Mouse (Mus musculus) adrenal gland, adult 8-10 months (tissue): ENCODE data around the gene Btnl2. TPM values are rescaled to one million over a fixed set of nuclear protein-coding genes. Genes with fewer than 3 reads are reported as not detected.

Experiments used
- DNase-seq: peaks from one replicate; pipeline ENCODE4 v3.0.0; 2022
- total RNA-seq, 4 experiments: library from RNA; stranded (reverse); gene quantifications; 2 replicates each; pipeline ENCODE4 v1.2.4; 2022

Btnl2 gene
- total RNA-seq, 4 experiments from 2014 or later: 0.40 to 0.90 (median 0.57) TPM

DNA sequence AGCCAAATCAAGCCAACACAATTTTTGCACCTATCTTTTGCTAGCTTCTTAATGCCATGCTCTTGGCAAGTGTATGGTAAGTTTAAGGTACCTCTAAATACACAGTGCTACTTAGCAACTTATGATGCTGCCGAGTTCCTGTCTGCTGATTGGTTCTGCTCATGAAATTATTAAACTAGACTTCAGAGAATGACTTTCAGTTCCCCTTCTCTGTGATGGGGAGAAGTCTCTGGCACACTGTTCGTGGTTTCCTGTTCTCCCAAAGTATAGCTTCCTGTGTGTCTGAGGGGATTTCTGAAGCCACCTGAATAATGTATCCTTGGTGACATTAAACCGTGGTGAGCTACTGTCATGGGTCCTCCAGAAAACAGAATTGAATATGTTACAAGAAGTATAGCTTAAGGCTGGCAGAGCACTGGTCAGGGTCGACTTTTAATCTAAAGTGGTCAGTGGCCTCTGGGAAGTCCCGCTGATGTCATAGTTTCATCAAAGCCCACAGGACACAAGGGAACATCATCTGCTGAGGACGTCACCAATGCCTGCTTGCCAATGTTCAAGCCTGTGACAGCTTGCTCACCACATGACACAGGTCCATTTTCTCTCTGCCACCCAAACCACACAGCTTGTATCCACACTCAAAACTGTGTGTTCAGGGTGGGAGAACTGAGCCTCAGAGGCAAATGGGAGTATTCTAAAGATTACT, 6.9 kb upstream of the Btnl2 start:
- peak; percentile 15 for DNase-seq

DNA sequence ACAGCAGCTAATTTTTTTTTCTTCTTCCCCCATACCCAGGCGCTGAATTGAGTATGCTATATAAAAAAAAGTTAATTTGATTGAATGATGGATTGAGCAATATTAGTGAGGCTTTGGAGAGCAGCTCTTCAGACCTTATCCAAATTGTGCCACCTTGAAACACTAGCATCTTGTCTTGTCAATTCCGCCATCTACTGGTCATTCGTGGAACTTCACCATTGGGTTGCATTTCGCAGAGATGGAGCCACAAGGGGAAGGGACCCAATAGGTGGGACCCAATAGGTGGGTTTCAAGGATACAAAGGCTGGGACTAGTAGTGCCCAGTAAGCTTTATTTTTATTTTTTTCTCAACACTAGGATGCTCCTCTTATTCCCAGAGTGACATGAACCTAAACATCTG, 5.2 kb upstream of the Btnl2 start:
- peak; percentile 30 for DNase-seq

DNA sequence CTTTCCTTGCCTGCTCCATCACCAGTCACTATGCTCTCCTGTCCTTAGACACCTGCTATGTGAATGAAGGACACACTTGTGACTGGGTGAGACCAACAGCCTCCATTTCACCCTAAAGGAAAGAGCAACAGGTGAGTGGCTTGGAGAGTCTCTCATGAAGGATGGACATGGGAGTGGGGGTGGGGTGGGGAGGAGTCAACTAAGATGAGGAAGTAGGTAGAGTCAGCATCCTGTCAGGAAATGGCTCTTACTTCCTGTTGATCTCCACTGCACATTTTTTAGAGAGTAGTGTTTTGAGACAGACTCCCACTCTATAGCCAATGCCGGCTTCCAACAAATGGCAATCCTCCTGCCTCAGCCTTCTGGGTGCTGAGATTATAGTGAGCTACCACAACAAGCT, 318 bp downstream of the Btnl2 start:
- no peak for DNase-seq

DNA sequence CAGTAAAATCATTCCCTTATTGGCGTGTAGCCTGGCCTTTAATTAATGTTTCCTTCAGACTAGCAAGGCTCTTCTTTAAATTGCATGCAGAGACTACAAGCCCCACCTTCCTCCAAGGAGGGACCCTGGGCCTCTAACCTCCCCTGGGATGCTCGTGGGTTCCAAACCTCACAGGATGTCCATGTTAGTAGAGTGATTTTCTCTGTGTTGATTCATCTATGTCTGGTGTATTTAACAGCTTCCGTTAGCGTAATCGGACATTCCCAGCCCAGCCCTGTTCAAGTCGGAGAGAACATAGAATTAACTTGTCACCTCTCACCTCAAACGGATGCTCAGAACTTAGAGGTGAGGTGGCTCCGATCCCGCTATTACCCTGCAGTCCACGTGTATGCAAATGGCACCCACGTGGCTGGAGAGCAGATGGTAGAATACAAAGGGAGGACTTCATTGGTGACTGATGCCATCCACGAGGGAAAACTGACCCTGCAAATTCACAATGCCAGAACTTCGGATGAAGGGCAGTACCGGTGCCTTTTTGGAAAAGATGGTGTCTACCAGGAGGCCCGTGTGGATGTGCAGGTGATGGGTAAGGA, 8.4 kb downstream of the Btnl2 start:
- DNase-seq: no peak

- DNase-seq: no peak
These were observed 9.2 kb downstream of the Btnl2 start for GRCm38 (mm10) chr17:34363676-34364310.

GRCm38 (mm10) chr17:34365031-34365430, 10.4 kb downstream of the Btnl2 start:
- DNase-seq: no peak

DNA sequence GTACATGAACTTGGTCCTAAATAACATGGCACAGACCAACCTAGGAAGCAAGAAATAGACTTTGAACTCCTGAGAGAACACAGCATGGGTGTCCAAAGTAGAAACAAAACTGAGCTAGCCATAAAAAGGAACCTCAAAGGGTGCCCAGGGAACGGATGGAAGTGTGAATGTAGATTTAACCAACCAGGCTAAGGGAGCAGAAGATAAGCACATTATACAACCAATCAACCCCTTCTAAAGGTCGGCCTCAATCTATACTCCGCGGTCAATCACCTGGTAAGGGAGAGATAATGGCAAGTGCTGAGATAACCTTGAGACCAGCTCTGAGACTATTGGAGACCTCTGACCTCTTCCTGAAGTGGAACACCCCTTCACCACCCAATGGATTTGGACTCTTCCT, 15.9 kb downstream of the Btnl2 start:
- DNase-seq: no peak

- no peak for DNase-seq
These were observed 18.6 kb downstream of the Btnl2 start for GRCm38 (mm10) chr17:34373055-34373709.

DNA sequence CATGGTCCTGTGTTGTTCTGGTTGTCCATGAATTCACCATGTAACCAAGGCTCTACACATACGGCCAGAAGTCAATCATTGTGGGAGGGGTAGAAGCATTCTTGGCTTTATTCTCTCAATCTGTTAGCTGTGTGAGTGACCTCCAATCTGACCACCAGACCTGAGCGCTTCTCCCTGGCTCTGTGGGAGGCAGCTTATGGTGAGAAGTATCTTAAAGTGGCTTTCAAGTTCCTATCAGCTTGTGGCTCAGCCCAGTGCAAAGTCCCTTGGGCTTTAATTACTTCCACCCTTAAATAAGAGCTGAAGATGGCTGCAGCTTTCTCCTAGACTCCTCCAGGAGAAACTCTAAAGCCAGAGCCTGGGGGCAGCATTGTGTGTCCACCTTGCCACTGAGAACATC, 22.2 kb downstream of the Btnl2 start, which contains the start of gene Btnl1:
Gene Btnl1, plus strand, starts transcription at position 286 of the 400 bp plus-strand sequence.
- DNase-seq: no peak

GRCm38 (mm10) chr17:34377450-34378209, 23.0 kb downstream of the Btnl2 start:
- no peak for DNase-seq

- DNase-seq: no peak
These were observed 24.1 kb downstream of the Btnl2 start for GRCm38 (mm10) chr17:34378716-34379115.

GRCm38 (mm10) chr17:34379451-34379850, 24.8 kb downstream of the Btnl2 start:
- DNase-seq: no peak

DNA sequence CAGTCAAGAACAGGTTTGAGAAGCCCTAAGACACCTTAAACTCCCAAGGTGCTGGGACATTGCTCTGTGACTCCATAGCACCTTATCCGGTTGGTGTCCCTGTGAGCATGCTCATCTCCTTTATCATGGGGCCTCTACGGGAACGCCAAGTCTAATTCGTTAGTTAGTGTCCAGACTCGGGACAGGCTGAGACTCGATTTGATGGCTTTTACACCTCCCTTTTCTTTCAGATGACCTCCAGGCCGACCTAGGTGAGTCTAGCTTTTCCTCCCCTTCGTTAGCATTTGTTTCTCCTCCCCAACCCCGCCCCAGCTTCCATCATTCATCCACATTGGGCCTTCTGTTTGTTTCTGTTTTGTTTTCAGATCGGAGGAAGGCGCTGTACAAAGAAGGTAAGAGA, 27.3 kb downstream of the Btnl2 start:
- no peak for DNase-seq

DNA sequence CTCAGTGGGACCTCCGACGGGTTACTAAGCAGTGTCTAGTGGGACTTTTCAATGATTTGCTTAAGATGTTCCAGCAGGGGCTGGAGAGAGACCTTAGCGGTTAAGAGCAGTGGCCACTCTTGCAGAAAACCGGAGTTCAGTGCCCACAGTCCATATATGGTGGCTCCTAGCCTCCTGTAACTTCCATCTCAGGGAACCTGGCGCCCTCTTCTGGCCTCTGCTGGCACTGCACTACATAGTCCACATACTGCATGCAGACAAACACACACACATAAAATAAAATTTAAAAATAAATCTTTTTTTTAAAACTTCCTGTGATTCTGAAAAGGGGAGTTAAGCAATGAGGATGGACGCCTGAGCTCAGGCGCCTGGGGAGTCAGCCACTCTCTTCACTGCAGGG, 28.6 kb downstream of the Btnl2 start:
- no peak for DNase-seq

- no peak for DNase-seq
These were observed 30.1 kb downstream of the Btnl2 start for GRCm38 (mm10) chr17:34384699-34385098.

DNA sequence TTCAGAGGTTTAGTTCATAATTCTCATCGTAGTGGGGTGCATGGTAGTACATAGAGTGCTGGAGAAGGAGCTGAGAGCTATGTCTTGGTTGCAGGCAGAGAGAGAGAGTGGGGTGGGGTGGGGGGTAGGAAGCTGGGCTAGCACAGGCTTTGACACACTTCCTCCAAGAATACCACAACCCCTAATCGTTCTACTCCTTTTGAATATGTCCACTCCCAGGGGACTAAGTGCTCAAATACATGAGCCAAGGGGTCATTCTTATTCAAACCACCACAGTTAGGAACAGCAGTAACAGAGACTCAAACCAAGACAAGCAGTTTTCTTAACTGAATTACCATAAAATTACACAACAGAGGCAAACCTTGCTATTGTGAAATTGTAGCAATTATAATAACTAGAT, 32.0 kb downstream of the Btnl2 start:
- DNase-seq: no peak

DNA sequence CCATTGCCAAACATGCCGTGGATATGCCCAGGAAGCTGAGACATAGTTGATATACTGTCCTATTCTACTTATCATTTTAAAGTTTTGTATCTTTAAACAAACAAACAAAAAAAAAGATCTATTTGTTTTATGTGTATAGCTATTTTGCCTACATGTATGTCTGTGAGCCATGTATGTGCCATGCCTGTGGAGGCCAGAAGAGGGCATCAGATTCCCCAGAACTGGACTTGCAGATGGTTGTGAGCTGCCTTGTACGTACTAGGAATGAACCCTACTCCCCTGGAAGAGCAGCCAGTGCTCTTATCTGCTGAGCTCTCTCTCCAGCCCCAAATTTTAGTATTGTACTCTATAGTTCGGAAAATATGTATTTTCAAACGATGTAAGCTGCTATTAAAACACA, 33.9 kb downstream of the Btnl2 start:
- peak; percentile 18 for DNase-seq

- DNase-seq: no peak
These were observed 36.9 kb downstream of the Btnl2 start for GRCm38 (mm10) chr17:34391507-34391906.

DNA sequence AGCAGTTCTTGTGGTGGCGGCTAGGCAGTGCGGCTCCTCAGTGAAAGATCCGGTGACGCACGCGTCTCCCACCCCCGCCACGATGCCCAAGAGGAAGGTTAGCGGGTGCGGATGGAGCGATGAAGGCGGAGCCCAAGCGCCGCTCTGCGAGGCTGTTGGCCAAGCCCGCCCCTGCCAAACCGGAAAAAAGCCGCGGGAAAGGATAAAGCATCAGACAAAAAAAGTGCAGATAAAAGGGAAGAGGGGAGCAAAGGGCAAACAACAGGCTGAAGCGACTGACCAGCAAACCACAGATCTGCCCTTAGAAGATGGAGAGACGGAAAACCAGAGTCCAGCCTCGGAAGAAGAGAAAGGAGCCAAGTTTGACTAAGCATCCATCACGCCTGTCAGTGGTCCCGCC, 37.7 kb downstream of the Btnl2 start:
- peak; percentile 24 for DNase-seq

DNA sequence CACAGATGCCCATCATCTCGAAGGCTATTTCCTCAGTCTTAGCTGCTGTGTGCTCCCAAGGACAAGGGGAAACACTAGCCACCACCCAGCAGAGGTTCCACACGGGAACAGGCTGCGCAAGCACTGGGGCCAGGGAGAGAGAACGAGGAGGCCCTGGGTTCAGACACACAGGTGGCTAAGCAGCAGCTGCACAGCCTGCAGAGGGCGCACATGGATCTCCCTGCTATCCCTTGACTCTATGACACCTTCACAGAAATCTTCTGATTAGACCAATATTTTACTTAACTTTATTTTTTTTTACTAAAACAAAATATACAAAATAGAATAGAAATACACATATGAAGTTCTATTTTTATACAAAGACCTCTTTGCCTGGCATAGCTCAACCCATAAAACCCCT, 42.7 kb downstream of the Btnl2 start:
- no peak for DNase-seq

- DNase-seq: peak; percentile 25
These were observed 43.6 kb downstream of the Btnl2 start for GRCm38 (mm10) chr17:34398058-34398710.
